Mouse (Mus musculus) megakaryocyte, embryonic 14.5 days (primary cell): ENCODE results near the gene Xbp1.

Source experiments
- FLI1 ChIP-seq: IDR thresholded peaks from 2 replicates; pipeline ENCODE4 v1.6.1; 2012; ENCODE audit warnings: low read length, inconsistent platforms, mixed read lengths
- GATA1 ChIP-seq: IDR thresholded peaks from 3 replicates; pipeline ENCODE4 v1.6.1; 2012; ENCODE audit warnings: mixed read lengths, low read length, inconsistent platforms, borderline replicate concordance

- TF ChIP-seq GATA1: no peak
- TF ChIP-seq FLI1: no peak
Measured at GRCm38 (mm10) chr11:5516151-5516550, 4.3 kb upstream of the Xbp1 start.
